Mouse (Mus musculus): Measurements from ENCODE around the gene Chid1. TPM values are rescaled to one million over a fixed set of nuclear protein-coding genes. Genes with fewer than 3 reads are reported as not detected.

Gene Chid1
- polyA plus RNA-seq, 1 experiment from 2014 or later, result 40.5 TPM

DNA sequence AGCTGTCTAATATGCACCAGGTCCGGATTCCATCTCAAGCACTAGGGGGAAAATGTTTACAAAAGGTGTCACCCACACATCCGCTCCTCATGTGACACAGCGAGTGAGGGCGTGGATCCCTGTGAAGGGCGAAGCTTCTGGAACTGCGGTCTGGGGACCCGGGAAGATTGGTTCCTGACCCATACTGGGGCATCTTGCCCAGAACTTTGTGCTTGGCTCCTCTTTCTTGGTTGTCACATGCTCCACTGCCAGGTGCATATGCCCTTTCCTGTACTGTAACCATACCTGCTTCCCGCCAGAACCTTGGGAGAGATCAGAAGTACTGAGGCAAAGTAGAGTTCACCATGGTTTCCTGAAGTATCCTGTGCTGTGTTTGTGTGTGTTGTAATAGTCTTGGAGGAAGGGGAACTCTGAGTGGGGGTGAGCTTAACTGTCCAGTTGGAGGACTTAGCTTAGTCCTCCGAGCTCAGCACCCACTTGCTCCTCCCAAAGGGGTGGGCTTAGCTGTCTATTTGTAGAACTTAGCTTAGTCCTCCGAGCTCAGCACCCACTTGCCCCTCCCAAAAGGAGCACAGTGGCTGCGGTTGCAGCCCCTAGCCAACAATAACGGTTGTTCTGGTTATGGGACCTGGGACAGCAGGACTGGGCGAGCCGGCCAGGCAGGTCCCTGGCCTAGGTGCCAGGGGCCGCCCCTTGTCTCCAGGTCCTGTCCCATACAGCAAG is 79.1 kb downstream of the Chid1 start, which contains the start of gene Cracr2b:
Cracr2b (plus strand) TSS at position 704 of the 723 bp plus-strand sequence.
- no peak for DNase-seq (ENCODE audit: low spot score)
- Histone ChIP-seq H3K27ac (peak within 1 kb of the TSS; percentile 85), H3K9me3 (no peaks in the 10 kb centered on the region), H3K4me1 (peaks cover 59% of the 10 kb centered on the region), H3K4me3 (peak within 1 kb of the TSS; percentile 67), H3K36me3 (peaks cover 25% of the 10 kb centered on the region), H3K27me3 (ENCODE audit: insufficient read depth, poor library complexity, severe bottlenecking) (peaks cover 82% of the 10 kb centered on the region)
- 67% methylated on average over 15 of the region's 15 CpGs for WGBS

DNA sequence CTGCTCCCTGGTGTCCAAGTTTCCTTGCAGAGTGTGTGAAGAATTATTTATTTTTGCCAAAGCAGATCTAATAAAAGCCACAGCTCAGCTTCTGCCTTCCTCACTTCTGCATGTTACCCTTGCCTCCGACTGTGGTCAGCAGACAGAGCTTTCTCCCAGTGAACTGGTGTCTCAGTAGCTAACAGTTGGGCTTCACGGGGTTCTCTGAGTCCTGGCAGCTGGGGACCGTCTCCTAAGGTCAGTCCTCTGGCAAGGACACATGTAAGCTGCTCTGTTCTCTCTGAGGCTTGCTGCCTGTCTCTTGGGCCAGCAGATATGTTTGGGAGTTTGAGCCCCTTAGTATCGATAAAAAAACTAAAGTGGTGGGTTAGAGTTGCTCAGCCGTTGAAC is 79.7 kb downstream of the Chid1 start:
- peaks cover 59% of the 10 kb centered on the region for H3K4me1 ChIP-seq
- peaks cover 76% of the 10 kb centered on the region for H3K27me3 ChIP-seq (ENCODE audit: insufficient read depth, poor library complexity, severe bottlenecking)
- H3K27ac ChIP-seq, result no peak overlapping the region
- peaks cover 25% of the 10 kb centered on the region for H3K36me3 ChIP-seq
- H3K9me3 ChIP-seq, result no peaks in the 10 kb centered on the region
- 66% methylated on average over 5 of the region's 5 CpGs for WGBS
- DNase-seq (ENCODE audit: low spot score), result no peak
- H3K4me3 ChIP-seq, result no peak overlapping the region

DNA sequence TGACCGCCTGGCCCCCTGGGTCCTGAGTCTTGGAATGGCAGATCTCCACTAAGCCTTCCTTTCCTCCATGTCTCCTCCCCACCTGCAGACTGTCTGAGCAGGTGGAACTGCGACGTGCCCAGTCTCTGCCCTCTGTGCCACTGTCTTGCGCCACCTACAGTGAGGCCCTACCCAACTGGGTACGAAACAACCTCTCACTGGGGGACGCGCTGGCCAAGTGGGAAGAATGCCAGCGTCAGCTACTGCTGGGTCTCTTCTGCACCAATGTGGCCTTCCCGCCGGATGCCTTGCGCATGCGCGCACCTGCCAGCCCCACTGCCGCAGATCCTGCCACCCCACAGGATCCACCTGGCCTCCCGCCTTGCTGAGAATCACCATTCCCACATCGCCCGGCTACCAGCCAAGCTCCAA is 80.4 kb downstream of the Chid1 start:
- 83% methylated on average over 17 of the region's 17 CpGs for WGBS

DNA sequence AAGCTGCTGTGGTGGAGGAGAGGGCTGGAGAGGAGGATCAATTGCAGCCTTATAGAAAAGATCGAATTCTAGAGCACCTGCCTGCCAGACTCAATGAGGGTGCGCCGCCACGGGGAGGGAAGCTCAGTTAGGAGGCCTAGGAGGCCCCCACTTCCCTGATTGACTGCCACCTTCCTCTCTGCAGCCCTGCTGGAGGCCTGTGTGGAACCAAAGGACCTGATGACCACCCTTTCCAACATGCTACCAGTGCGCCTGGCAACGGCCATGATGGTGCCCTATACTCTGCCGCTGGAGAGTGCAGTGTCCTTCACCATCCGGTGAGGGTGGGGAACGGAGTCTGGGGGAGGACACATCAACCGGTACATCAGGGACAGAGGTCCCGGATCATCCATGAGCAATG is 81.0 kb downstream of the Chid1 start:
- no peak overlapping the region for H3K4me3 ChIP-seq
- H3K9me3 ChIP-seq, result no peaks in the 10 kb centered on the region
- no peak for DNase-seq (ENCODE audit: low spot score)
- WGBS, result 82% methylated on average over 11 of the region's 11 CpGs
- no peak overlapping the region for H3K27ac ChIP-seq
- peaks cover 63% of the 10 kb centered on the region for H3K27me3 ChIP-seq (ENCODE audit: insufficient read depth, poor library complexity, severe bottlenecking)
- H3K36me3 ChIP-seq, result peaks cover 25% of the 10 kb centered on the region
- peaks cover 53% of the 10 kb centered on the region for H3K4me1 ChIP-seq

More for the DNA sequence above, 80.4 kb downstream of the Chid1 start:
- peaks cover 69% of the 10 kb centered on the region for H3K27me3 ChIP-seq (ENCODE audit: insufficient read depth, poor library complexity, severe bottlenecking)
- no peaks in the 10 kb centered on the region for H3K9me3 ChIP-seq
- H3K36me3 ChIP-seq, result peaks cover 25% of the 10 kb centered on the region
- H3K27ac ChIP-seq, result no peak overlapping the region
- H3K4me1 ChIP-seq, result peaks cover 59% of the 10 kb centered on the region
- H3K4me3 ChIP-seq, result no peak overlapping the region
- DNase-seq (ENCODE audit: low spot score), result no peak

DNA sequence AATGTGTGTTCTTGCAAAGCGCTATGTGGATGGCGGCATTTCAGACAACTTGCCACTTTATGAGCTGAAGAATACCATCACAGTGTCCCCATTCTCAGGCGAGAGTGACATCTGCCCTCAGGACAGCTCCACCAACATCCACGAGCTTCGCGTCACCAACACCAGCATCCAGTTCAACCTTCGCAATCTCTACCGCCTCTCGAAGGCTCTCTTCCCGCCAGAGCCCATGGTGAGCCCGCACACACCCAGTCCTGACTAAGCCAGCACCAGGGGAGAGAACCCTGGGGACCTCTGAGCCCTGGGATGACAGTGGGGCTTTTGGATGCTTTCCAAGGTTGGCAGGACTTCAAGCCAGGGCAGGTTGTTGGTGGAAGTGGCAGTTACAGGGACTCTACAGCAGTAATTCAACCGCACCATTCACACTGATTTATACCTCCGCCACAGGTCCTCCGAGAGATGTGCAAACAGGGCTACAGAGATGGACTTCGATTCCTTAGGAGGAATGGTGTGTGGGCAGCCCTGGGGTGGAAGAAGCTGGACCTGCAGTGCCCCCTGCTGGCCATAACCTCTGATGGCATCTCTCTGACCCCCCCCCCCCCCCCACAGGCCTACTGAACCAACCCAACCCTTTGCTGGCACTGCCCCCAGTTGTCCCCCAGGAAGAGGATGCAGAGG is 81.5 kb downstream of the Chid1 start:
- Histone ChIP-seq H3K27me3 (ENCODE audit: insufficient read depth, poor library complexity, severe bottlenecking) (peaks cover 57% of the 10 kb centered on the region), H3K36me3 (peaks cover 25% of the 10 kb centered on the region), H3K4me3 (no peak overlapping the region), H3K9me3 (no peaks in the 10 kb centered on the region), H3K27ac (no peak overlapping the region), H3K4me1 (peaks cover 49% of the 10 kb centered on the region)
- 78% methylated on average over 15 of the region's 15 CpGs for WGBS
- DNase-seq (ENCODE audit: low spot score), result no peak

DNA sequence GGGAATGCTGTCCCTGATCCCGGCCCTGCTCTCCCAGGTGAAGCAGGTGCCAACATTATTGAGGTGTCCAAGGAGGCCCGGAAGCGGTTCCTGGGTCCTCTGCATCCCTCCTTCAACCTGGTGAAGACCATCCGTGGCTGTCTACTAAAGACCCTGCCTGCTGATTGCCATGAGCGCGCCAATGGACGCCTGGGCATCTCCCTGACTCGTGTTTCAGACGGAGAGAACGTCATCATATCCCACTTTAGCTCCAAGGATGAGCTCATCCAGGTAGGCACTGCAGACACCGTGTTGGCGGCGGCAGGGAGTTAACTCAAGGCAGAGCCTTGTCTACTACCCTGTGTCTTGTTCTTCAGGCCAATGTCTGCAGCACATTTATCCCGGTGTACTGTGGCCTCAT is 82.4 kb downstream of the Chid1 start:
- Histone ChIP-seq H3K9me3 (no peaks in the 10 kb centered on the region), H3K27ac (no peak overlapping the region), H3K4me3 (no peak overlapping the region), H3K27me3 (ENCODE audit: insufficient read depth, poor library complexity, severe bottlenecking) (peaks cover 48% of the 10 kb centered on the region), H3K36me3 (peaks cover 27% of the 10 kb centered on the region), H3K4me1 (peaks cover 46% of the 10 kb centered on the region)
- 86% methylated on average over 14 of the region's 14 CpGs for WGBS
- no peak for DNase-seq (ENCODE audit: low spot score)

DNA sequence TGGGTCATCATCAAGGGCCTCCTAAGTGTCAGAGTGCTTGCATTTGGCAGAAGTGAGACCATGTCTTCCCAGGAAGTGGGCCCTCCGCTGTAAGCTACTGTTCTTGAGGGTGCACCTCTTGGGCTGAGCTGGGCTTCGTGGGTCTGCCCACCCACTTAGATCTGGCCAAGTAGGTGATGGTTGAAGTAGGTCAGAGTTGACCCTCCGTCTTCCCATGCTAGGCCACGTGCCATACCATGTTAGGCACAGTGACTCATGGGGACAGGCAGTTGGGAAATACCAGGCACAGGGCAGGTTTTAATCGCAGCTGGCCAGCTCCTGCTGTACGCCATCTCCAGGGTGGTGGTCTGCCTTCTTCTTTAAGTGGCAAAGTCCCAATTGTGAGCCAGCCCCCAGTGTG is 82.9 kb downstream of the Chid1 start:
- Histone ChIP-seq H3K27me3 (ENCODE audit: insufficient read depth, poor library complexity, severe bottlenecking) (peaks cover 43% of the 10 kb centered on the region), H3K36me3 (peaks cover 32% of the 10 kb centered on the region), H3K4me3 (no peak overlapping the region), H3K27ac (no peak overlapping the region), H3K4me1 (peaks cover 41% of the 10 kb centered on the region), H3K9me3 (no peaks in the 10 kb centered on the region)
- DNase-seq (ENCODE audit: low spot score), result no peak
- 84% methylated on average over 6 of the region's 6 CpGs for WGBS

DNA sequence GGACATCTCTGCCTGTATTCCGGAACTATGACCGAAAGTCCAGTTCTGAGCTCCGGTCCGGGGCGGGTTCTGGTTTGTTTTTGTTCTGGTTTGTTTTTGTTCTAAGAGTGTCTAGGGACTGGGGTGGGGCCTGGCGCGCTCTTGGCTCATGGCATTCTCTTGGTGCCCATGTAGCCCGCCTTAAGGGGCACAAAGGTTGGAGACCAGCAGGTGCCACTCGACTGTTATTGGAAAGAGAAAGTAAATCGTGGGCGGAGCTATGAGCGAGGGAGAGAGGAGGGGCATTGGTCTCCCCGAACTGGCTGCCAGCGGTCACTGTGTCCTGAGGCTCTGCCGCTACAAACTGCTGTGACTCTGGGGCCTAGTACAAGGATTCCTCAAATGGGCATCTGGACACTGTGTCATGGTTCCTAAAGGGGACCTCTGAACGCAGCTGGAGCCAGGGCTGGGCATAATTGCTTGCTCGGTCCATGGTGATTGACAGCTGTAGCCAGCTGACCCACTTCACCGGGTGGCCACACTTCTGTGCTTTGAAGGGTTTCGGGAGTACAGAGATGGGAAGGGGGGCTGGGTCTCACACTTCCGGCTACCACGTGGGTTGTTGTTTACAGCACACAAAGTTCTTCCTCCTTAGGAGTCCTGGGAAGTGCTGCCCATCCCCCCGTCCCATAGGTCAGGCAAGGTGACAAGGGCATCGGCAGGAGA is 83.9 kb downstream of the Chid1 start:
- no peaks in the 10 kb centered on the region for H3K9me3 ChIP-seq
- DNase-seq (ENCODE audit: low spot score), result peak; percentile 88
- H3K27ac ChIP-seq, result peak overlapping the region; percentile 87
- H3K4me3 ChIP-seq, result peak overlapping the region; percentile 82
- 2% methylated on average over 23 of the region's 23 CpGs for WGBS
- H3K4me1 ChIP-seq, result peaks cover 32% of the 10 kb centered on the region
- H3K27me3 ChIP-seq (ENCODE audit: insufficient read depth, poor library complexity, severe bottlenecking), result peaks cover 34% of the 10 kb centered on the region
- peaks cover 42% of the 10 kb centered on the region for H3K36me3 ChIP-seq

DNA sequence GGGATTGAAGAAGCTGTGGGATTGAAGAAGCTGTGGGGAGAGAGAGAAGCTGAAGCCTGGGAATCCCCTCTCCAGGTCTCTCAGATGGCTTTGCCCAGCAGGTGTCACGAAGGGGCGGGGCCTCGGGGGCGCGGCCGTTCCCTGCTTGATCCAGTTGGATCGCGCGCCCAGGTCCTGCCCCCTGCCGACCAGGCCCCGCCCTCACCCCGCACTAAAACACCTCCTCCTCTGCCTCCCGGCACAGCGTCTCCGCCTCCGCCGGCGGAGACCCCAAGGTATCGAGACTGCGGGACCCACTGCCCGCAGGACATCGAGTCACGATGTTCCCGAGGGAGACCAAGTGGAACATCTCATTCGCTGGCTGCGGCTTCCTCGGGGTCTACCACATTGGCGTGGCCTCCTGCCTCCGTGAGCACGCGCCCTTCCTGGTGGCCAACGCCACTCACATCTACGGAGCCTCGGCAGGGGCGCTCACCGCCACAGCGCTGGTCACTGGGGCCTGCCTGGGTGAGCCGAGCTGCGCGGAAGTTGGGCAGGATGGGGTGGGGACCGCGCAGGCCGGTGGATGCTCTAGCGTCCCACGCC is 84.6 kb downstream of the Chid1 start, which contains the start of gene Pnpla2:
Pnpla2 (plus strand) TSS at position 232 of the 585 bp plus-strand sequence.
- Histone ChIP-seq H3K4me1 (peaks cover 30% of the 10 kb centered on the region), H3K27ac (peak within 1 kb of the TSS; percentile 87), H3K4me3 (peak within 1 kb of the TSS; percentile 82), H3K9me3 (no peaks in the 10 kb centered on the region), H3K27me3 (ENCODE audit: insufficient read depth, poor library complexity, severe bottlenecking) (peaks cover 27% of the 10 kb centered on the region), H3K36me3 (peaks cover 49% of the 10 kb centered on the region)
- WGBS, result under 1% methylated on average over 43 of the region's 45 CpGs
- DNase-seq (ENCODE audit: low spot score), result peak; percentile 97

DNA sequence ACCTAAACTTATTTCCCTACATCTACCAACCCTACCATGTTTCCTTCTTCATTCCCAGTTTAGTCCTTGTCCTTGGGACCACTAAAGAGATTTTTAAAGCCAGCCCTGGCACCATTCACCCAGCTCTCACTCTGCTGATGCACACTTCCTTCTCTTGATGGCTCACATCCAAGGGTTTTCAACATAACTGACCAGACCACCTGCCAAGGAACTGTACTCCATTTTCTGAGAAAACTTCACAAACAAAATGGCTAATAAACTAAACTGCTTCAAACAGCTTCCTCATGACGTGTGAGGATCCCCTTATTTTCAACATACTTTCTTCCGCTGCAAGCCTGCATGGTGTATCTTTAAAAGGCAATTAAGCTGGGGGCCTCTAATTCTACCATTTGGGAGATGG is 86.0 kb downstream of the Chid1 start:
- Histone ChIP-seq H3K9me3 (no peaks in the 10 kb centered on the region), H3K27ac (no peak overlapping the region), H3K4me1 (peaks cover 34% of the 10 kb centered on the region), H3K4me3 (no peak overlapping the region), H3K27me3 (ENCODE audit: insufficient read depth, poor library complexity, severe bottlenecking) (peaks cover 12% of the 10 kb centered on the region), H3K36me3 (peaks cover 51% of the 10 kb centered on the region)
- WGBS, result 78% methylated on average over 2 of the region's 2 CpGs
- DNase-seq (ENCODE audit: low spot score), result no peak

DNA sequence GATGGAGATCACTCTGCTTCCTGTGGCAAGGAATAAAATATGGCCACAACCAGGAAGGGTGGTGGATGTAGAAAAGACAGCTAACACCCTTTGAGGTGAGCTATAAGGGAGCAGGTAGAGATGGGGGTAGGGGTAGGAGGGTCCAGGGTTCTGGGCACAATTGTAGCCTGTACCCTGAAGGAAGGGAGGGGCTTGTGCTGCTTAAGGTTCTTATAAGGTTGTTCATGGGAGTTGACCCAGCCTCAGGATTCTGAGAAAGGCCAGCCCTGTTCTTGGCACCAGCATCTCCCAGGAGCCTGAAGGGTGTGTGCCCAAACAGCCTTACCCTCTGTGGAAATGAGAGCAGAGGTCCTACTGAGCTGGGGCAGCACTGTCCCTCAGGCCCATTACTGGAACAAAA is 87.7 kb downstream of the Chid1 start:
- Histone ChIP-seq H3K4me1 (peaks cover 36% of the 10 kb centered on the region), H3K9me3 (no peaks in the 10 kb centered on the region), H3K27ac (no peak overlapping the region), H3K36me3 (peaks cover 42% of the 10 kb centered on the region), H3K4me3 (no peak overlapping the region), H3K27me3 (ENCODE audit: insufficient read depth, poor library complexity, severe bottlenecking) (no peaks in the 10 kb centered on the region)
- no peak for DNase-seq (ENCODE audit: low spot score)

DNA sequence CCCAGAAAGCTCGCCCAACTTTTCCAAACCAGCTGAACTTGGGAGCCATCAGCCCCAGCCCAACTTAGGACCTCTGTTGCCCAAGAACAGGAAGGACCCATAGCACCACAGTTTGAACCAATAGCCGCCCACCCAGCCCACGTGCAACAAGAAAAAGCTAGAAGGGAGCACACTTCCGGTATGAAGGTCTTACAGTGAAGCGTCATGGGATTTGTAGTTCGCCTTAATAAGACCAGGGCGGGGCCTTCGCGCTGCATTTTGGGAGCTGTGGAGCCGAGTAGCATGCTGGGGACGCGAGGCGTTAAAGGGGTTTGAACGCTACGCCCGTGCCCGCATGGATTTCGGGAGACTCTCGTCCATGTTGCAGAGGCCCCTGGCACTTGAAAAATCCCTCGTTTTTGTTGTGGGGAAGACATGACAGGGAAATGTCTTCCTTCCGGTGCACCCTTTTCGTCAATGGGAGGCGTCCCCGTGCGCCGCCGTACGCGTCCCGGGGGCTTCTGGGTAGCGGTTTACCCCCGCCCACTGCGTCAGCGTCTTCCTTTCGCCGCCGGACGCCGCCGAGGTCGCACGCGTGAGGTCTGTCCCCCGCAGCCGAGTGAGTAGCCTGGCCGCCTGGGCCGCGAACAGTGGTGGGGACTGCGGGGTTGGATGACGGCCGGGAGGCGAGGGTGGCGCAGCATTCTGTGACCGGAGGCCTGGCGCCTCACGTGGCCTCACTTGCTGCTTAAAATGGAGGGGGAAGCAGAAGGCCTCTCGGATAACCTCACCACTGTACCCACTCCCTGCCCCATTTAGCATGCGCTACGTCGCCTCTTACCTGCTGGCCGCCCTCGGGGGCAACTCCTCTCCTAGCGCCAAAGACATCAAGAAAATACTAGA is 92.3 kb downstream of the Chid1 start, which contains the start of gene Rplp2:
Rplp2 (plus strand) TSS at position 261 of the 882 bp plus-strand sequence.
- peaks cover 27% of the 10 kb centered on the region for H3K4me1 ChIP-seq
- peak; percentile 97 for DNase-seq (ENCODE audit: low spot score)
- peaks cover 44% of the 10 kb centered on the region for H3K36me3 ChIP-seq
- WGBS, result under 1% methylated on average over 63 of the region's 63 CpGs
- H3K27ac ChIP-seq, result peak within 1 kb of the TSS; percentile 97
- no peaks in the 10 kb centered on the region for H3K27me3 ChIP-seq (ENCODE audit: insufficient read depth, poor library complexity, severe bottlenecking)
- peak within 1 kb of the TSS; percentile 84 for H3K4me3 ChIP-seq
- no peaks in the 10 kb centered on the region for H3K9me3 ChIP-seq
